Mouse (Mus musculus): ENCODE measurements around the gene Gm11237. TPM values are rescaled to one million over a fixed set of nuclear protein-coding genes. Genes with fewer than 3 reads are reported as not detected.
"Not testable (repeated sequence)": the region's sequence is repeated elsewhere in the genome, so short reads cannot be mapped to it uniquely, and the experiment has no call there.

Gene Gm11237
- not detected in 2 replicates for polyA plus RNA-seq (2016; fragmentation: Nextera tagmentation; extraction: Ambion mirVana)

- not testable (repeated sequence) for ATAC-seq (ENCODE audit: low FRiP score, low read depth); H3K27ac ChIP-seq; H3K36me3 ChIP-seq; H3K9me3 ChIP-seq; H3K4me2 ChIP-seq (replicated peaks); H3K9ac ChIP-seq; H3K4me3 ChIP-seq; H3K27me3 ChIP-seq (replicated peaks); H3K4me1 ChIP-seq
- WGBS, result no CpG with 5 or more reads among the region's 3 CpGs
Observed at GRCm38 (mm10) chr4:73622684-73623083, at the start of gene Gm11237. TSS of gene Gm11237 (plus strand) at chr4:73622984.

GRCm38 (mm10) chr4:73599248-73599647 lies 23.5 kb upstream of the Gm11237 start:
- Histone ChIP-seq H3K27me3 (replicated peaks) (no peaks in the 10 kb centered on the region), H3K4me1 (no peaks in the 10 kb centered on the region), H3K9ac (no peak overlapping the region), H3K27ac (no peak overlapping the region), H3K4me3 (no peak overlapping the region), H3K4me2 (replicated peaks) (no peak overlapping the region), H3K36me3 (no peaks in the 10 kb centered on the region), H3K9me3 (no peaks in the 10 kb centered on the region)
- ATAC-seq (ENCODE audit: low FRiP score, low read depth), result no peak
- WGBS, result 10% methylated on average over 3 of the region's 3 CpGs

- WGBS, result no CpG with 5 or more reads among the region's 3 CpGs
Observed at GRCm38 (mm10) chr4:73607581-73607980, 15.2 kb upstream of the Gm11237 start, which contains the start of gene Gm11238. TSS of gene Gm11238 (plus strand) at chr4:73607881.

GRCm38 (mm10) chr4:73637821-73638220 lies 15.0 kb downstream of the Gm11237 start, which contains the start of gene Gm11236:
TSS of gene Gm11236 (plus strand) at chr4:73638121.
- not testable (repeated sequence) for ATAC-seq (ENCODE audit: low FRiP score, low read depth); H3K9ac ChIP-seq; H3K36me3 ChIP-seq; H3K27ac ChIP-seq; H3K27me3 ChIP-seq (replicated peaks); H3K4me3 ChIP-seq; H3K9me3 ChIP-seq; H3K4me2 ChIP-seq (replicated peaks); H3K4me1 ChIP-seq
- no CpG with 5 or more reads among the region's 4 CpGs for WGBS

More at GRCm38 (mm10) chr4:73607581-73607980, 15.2 kb upstream of the Gm11237 start, which contains the start of gene Gm11238:
- not testable (repeated sequence) for H3K9me3 ChIP-seq; H3K4me2 ChIP-seq (replicated peaks); H3K27ac ChIP-seq; H3K9ac ChIP-seq; H3K27me3 ChIP-seq (replicated peaks); H3K36me3 ChIP-seq; H3K4me3 ChIP-seq; H3K4me1 ChIP-seq; ATAC-seq (ENCODE audit: low FRiP score, low read depth)

GRCm38 (mm10) chr4:73661864-73662263 lies 39.1 kb downstream of the Gm11237 start:
- H3K36me3 ChIP-seq, result not testable (repeated sequence)

GRCm38 (mm10) chr4:73668054-73668453 lies 45.3 kb downstream of the Gm11237 start, which contains the start of gene Gm11239:
TSS of gene Gm11239 (plus strand) at chr4:73668354.
- ATAC-seq (ENCODE audit: low FRiP score, low read depth); H3K4me2 ChIP-seq (replicated peaks); H3K4me1 ChIP-seq; H3K27me3 ChIP-seq (replicated peaks); H3K9me3 ChIP-seq; H3K27ac ChIP-seq; H3K36me3 ChIP-seq; H3K9ac ChIP-seq; H3K4me3 ChIP-seq: not testable (repeated sequence)
- no CpG with 5 or more reads among the region's 4 CpGs for WGBS

More at GRCm38 (mm10) chr4:73661864-73662263, 39.1 kb downstream of the Gm11237 start:
- H3K4me3 ChIP-seq; ATAC-seq (ENCODE audit: low FRiP score, low read depth); H3K27ac ChIP-seq; H3K9ac ChIP-seq; H3K4me1 ChIP-seq; H3K9me3 ChIP-seq; H3K27me3 ChIP-seq (replicated peaks); H3K4me2 ChIP-seq (replicated peaks): not testable (repeated sequence)
- WGBS, result 85% methylated on average over 4 of the region's 4 CpGs

Other genes with a start within 250 kb of the Gm11237 start
- gene Gm11487, start 217.9 kb upstream of the Gm11237 start, polyA plus RNA-seq (2016; fragmentation: Nextera tagmentation; extraction: Ambion mirVana), result not detected in 2 replicates
- gene Gm11238, start 15.1 kb upstream of the Gm11237 start, polyA plus RNA-seq (2016; fragmentation: Nextera tagmentation; extraction: Ambion mirVana), result not detected in 2 replicates
- not detected in 2 replicates for gene Gm11236, start 15.1 kb downstream of the Gm11237 start, polyA plus RNA-seq (2016; fragmentation: Nextera tagmentation; extraction: Ambion mirVana)
- gene Gm11239, start 45.4 kb downstream of the Gm11237 start, polyA plus RNA-seq (2016; fragmentation: Nextera tagmentation; extraction: Ambion mirVana), result not detected in 2 replicates
- not detected in 2 replicates for gene Gm428, start 60.5 kb downstream of the Gm11237 start, polyA plus RNA-seq (2016; fragmentation: Nextera tagmentation; extraction: Ambion mirVana)
- gene Rasef, start 168.0 kb downstream of the Gm11237 start, polyA plus RNA-seq (2016; fragmentation: Nextera tagmentation; extraction: Ambion mirVana), result 0.28 and 0.33 TPM in 2 replicates

Measured in neural tube, embryonic 12.5 days (tissue).